Mouse (Mus musculus) heart, postnatal 14 days (tissue): Measurements from ENCODE around the gene Zfp524. TPM values are rescaled to one million over a fixed set of nuclear protein-coding genes. Genes with fewer than 3 reads are reported as not detected.
"Not testable (repeated sequence)": the region's sequence is repeated elsewhere in the genome, so short reads cannot be mapped to it uniquely, and the experiment has no call there.

ENCODE experiments used
- DNase-seq, 2 experiments: peaks; one replicate each; pipeline ENCODE4 v3.0.0; 2021 to 2022
- intact Hi-C: fragments of 180-260 bp; cut with DNase I; formaldehyde crosslinking; loops from one replicate; pipeline ENCODE4 v1.15.1; 2025
- total RNA-seq, 2 experiments: library from RNA; stranded (reverse); gene quantifications; 2 replicates each; pipeline ENCODE4 v1.2.3; 2021

Zfp524 gene
- total RNA-seq, 2 experiments from 2014 or later = 8.1 to 8.6 TPM

GRCm38 (mm10) chr7:5012681-5013513 is 1.3 kb upstream of the Zfp524 start:
- intact Hi-C loops = loop anchor here (2.0 to 5.0 kb wide), 2 partner anchors 16 to 34 kb away; partner anchors contain the start of gene Zfp579
- no peak for DNase-seq

DNA sequence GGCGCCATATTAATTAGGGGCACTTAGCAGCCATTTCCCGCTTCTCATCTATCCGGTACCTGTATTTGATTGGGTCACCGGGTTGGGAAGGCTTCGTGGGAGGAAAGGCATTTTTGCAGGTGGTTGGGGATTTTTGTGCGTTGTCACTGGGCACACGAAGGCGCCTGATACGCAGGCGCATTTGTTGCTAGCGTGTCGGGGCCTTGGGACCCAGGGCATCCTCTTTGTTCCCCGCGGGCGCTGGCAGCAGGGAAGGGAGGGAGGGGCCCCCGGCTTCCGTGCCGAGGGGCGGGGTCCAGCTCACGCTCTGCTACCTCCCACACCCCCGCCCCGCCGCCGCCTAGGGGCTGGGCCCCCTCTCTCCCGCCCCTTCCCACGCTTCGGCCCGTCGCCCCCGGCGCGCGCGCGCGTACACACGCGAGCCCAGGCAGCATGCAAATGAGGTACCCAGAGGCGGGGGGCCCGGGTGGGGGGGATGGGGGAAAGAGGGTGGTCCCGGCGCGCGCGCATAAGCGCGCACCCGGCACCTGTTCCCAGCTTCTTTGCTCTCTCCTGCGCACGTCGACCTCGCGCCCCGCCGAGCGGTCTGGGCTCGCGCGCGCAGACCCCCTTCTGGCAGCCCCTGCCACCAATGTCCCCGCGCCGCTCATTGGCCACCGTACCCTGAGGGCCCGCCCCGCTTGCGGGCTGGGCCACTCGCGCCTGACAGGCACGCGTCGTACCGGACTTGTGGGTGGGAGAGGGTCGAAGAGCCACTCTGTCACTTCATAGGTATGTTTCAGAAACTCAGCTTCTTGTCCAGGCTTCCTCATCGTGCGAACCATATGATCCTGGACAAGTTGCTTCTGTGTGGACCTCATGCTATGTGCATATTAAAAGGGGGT is 1.1 kb downstream of the Zfp524 start, which contains the start of gene Gm44973:
Gm44973 (plus strand) TSS at position 379 of the 884 bp plus-strand sequence.
- intact Hi-C loops = loop anchor here (2.0 kb wide), 1 partner anchor 45 kb away; no protein-coding TSS in a partner anchor
- DNase-seq = peak; percentile 95 to 96

DNA sequence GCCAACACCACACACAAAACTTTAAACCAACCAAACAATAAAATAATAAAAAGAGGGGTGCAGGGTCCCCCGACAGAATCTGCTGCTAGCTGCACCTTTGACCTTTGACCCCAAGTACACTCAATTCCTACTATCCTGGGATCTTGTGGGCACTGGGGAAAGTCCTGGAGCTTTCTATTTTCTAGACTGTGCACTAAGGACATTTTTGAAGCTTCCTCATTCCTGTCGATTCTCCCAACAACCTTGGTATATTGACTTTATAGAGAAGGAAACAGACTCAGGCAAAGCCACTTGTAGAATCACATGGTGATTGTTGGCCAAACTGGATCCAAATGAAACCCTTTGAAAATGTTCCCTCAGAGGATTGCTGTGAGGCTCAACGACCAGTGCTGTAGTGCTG is 1.8 kb downstream of the Zfp524 start:
- no peak for DNase-seq
- intact Hi-C loops = no loop called here

DNA sequence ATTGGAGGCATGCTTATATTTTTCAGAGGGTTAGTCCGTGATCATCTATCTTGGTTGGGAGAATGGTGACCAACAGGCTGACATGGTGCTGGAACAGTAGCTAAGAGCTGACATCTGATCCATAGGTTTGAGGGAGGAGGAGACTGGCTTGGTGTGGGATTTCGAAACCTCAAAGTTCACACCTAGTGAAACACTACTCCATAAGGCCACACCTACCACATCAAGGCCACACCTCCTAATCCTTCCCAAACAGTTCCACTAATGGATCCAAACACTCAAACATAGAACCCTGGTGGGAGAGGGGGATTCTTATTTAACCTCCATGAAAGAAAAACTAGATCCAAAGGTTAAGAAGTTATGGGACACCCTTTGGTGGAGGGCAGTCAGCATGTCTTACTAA is 2.7 kb downstream of the Zfp524 start:
- no peak for DNase-seq
- intact Hi-C loops = no loop called here

DNA sequence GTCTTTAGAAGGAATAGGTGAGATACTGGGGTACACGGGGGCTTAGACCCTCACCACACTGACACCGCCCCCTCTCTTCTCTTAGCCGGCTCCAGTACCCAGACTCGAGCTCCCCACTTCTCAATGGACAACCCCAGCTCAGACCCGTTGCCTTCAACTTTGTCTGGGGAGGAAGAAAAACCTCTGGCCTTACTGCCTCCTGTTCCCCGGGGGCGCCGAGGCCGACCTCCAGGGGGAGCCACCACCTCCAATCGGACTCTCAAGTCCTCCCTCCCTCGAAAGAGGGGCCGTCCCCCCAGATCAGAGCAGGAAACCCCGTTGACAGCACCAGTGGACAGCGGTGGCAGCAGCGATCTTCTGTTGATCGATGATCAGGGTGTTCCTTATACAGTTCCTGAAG is 3.1 kb downstream of the Zfp524 start:
- intact Hi-C loops = no loop called here
- DNase-seq = no peak

GRCm38 (mm10) chr7:5017931-5018330 is 3.7 kb downstream of the Zfp524 start:
- DNase-seq = no peak
- intact Hi-C loops = no loop called here

- DNase-seq, intact Hi-C loops: not testable (repeated sequence)
These were observed 5.4 kb downstream of the Zfp524 start for GRCm38 (mm10) chr7:5019576-5019975.

GRCm38 (mm10) chr7:5020000-5020681 is 5.9 kb downstream of the Zfp524 start, which contains the start of the genes Zfp865 and Ccdc106:
Gene Zfp865, plus strand, starts transcription at chr7:5020376.
Gene Ccdc106, plus strand, starts transcription at chr7:5020553.
- peak; percentile 99 for DNase-seq
- intact Hi-C loops = no loop called here

GRCm38 (mm10) chr7:5020685-5021084 is 6.5 kb downstream of the Zfp524 start:
- DNase-seq = peak in 1 of 2 experiments; percentile 32

GRCm38 (mm10) chr7:5021197-5021596 is 7.0 kb downstream of the Zfp524 start:
- intact Hi-C loops = no loop called here
- no peak for DNase-seq

More at GRCm38 (mm10) chr7:5020685-5021084, 6.5 kb downstream of the Zfp524 start:
- intact Hi-C loops = no loop called here

DNA sequence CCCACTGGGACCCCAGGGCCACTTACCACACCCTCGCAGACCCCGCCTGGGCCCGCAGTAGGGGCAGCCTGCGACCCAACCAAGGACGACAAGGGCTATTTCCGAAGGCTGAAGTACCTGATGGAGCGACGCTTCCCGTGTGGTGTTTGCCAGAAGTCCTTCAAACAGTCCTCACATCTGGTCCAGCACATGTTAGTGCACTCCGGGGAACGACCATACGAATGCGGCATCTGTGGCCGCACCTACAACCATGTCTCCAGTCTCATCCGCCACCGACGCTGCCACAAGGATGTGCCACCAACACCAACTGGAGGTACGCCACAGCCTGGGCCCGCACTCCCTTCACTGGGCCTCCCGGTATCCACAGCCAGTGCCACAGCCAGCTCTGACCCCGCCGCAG is 15.3 kb downstream of the Zfp524 start:
- DNase-seq = no peak
- intact Hi-C loops = no loop called here

DNA sequence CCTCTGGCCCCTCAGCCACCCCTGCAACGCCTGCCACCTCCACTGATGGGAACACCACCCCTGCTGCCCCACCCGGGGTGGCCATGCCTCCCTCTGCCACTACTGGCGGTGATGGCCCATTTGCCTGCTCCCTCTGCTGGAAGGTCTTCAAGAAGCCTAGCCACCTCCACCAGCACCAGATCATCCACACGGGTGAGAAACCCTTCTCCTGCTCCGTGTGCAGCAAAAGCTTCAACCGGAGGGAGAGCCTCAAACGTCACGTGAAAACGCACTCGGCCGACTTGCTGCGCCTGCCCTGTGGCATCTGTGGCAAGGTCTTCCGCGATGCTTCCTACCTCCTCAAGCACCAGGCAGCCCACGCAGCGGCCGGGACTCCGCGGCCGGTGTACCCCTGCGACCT is 15.7 kb downstream of the Zfp524 start:
- DNase-seq = no peak
- intact Hi-C loops = no loop called here

DNA sequence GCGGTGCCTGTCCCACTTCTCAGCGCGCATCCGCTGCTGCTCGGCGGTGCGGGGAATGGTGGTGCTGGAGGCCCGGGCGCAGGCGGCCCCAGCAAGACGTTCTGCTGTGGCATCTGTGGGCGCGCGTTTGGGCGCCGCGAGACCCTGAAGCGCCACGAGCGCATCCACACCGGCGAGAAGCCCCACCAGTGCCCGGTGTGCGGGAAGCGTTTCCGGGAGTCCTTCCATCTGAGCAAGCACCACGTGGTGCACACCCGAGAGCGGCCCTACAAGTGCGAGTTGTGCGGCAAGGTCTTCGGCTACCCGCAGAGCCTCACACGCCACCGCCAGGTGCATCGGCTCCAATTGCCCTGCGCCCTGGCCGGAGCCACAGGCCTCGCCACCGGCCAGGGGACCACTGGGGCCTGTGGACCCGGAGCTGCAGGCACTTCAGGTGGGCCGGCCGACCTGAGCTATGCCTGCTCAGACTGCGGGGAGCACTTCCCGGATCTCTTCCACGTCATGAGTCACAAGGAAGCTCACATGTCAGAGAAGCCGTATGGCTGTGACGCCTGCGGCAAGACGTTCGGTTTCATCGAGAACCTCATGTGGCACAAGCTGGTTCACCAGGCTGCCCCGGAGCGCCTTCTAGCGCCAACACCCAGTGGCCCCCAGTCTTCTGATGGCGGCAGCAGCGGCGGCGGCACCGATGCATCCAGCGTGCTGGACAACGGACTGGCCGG is 16.5 kb downstream of the Zfp524 start:
- intact Hi-C loops = no loop called here
- no peak for DNase-seq

DNA sequence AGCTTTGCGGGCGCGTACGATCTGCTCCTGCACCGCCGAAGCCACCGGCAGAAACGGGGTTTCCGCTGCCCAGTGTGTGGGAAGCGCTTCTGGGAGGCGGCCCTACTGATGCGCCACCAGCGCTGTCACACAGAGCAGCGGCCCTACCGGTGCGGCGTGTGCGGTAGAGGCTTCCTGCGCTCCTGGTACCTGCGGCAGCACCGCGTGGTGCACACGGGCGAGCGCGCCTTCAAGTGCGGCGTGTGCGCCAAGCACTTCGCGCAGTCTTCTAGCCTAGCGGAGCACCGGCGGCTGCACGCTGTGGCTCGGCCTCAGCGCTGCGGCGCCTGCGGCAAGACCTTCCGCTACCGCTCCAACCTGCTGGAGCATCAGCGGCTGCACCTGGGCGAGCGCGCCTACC is 17.3 kb downstream of the Zfp524 start:
- DNase-seq = no peak
- intact Hi-C loops = no loop called here

- intact Hi-C loops = no loop called here
- DNase-seq = no peak
These were observed 19.6 kb downstream of the Zfp524 start, which contains the start of gene 4632433K11Rik for GRCm38 (mm10) chr7:5033818-5034217. Gene 4632433K11Rik, plus strand, starts transcription at chr7:5034118.

DNA sequence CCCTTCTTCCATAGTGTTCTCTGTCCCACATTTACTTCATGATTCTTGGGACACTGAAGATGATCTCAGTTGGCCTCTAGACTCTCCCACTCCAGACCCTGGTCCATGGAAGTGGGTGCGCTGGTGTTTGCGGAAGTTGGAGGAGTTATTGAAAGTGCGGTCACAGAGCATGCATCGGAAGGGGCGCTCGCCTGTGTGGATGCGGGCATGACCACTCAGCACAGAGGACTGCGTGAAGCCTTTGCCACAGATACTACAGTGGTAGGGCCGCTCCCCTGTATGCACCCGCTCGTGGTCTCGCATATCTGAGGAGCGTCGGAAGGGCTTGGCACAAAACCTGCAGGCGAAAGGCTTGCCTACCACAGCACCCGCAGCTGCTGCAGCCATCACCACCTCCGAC is 21.4 kb downstream of the Zfp524 start:
- no peak for DNase-seq
- intact Hi-C loops = no loop called here

DNA sequence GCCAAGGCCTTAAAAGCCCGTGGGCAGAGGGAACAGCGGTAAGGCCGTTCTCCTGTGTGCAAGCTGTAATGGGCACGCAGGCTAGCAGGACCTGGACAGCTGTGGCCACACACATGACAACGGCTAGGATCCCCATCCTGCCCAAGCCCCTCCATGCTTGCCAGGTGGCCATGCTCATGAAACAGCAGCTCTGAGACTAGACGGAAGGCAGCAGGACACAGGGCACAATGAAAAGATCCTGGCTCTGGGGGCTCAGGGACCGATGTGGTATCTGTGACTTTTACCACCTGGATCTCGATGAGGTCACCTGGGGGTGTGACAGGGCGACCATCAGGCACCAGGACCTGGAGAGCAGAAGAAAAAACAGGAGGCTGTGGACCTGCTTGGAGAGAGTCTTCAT is 21.9 kb downstream of the Zfp524 start:
- DNase-seq = no peak
- intact Hi-C loops = no loop called here

DNA sequence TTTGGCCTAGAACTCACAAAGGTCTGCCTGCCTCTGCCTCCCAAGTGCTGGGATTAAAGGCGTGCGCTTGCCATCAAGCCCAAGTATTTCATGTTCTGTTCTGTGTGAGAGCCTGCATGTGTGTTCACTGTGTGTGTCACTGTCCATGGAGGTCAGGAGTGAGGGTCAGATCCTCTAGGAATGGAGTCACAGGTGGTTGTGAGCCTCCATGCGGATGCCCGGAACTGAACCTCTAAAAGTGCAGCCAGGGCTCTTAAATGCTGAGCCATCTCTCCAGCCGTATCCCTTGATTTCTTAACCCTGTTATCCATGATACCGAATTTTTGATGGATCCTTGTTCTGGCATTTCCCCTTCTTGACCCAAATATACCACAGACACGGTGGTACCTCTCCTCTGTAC is 22.8 kb downstream of the Zfp524 start:
- intact Hi-C loops = no loop called here
- DNase-seq = no peak

DNA sequence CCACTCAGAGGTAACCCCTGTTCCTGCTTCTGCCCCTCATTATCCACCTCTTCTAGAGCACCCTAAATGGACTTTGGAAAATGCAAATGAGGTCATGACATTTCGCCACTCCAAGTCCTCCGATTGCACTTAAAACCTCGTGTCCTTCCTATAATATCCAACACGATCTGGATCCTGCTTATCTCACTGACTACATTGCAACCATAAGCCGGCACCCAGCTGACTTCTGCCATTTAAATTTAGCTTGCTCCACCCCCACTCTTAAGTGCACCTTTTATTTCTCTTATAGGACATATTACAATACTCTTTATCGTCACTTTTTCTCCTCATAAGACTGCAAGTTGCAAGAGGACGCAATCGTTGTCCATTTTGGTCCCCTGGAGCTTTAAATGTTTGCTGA is 23.3 kb downstream of the Zfp524 start:
- DNase-seq = no peak
- intact Hi-C loops = no loop called here
